Mouse (Mus musculus) forebrain, embryonic 11.5 days (tissue): ENCODE measurements around the gene Selenon. TPM values are rescaled to one million over a fixed set of nuclear protein-coding genes. Genes with fewer than 3 reads are reported as not detected.

Experiments used
- ATAC-seq: fragments of 200-750 bp; cut with Nextera tagmentation; replicated peaks from 2 replicates; pipeline ENCODE4 v1.8.0; 2017; ENCODE audit warnings: moderate TSS enrichment; ENCODE audit not compliant: low FRiP score
- DNase-seq: peaks from one replicate; pipeline ENCODE4 v3.0.0-alpha.2; 2017; ENCODE audit warnings: low spot score
- H3K27ac ChIP-seq: fragments of 300-500 bp; sonication (generic); 2 replicates; pipeline ENCODE4 v1.5.1; 2014; ENCODE audit warnings: low read depth, low read length
- H3K27me3 ChIP-seq: fragments of 300-500 bp; sonication (generic); 2 replicates; pipeline ENCODE4 v1.6.1; 2014; ENCODE audit warnings: mild to moderate bottlenecking, low read length, mixed read lengths; ENCODE audit not compliant: control insufficient read depth, insufficient read depth
- H3K36me3 ChIP-seq: fragments of 300-500 bp; sonication (generic); 2 replicates; pipeline ENCODE4 v1.6.1; 2014; ENCODE audit warnings: mild to moderate bottlenecking, low read length, moderate library complexity, mixed read lengths; ENCODE audit not compliant: control insufficient read depth, insufficient read depth
- H3K4me1 ChIP-seq: fragments of 300-500 bp; sonication (generic); replicated peaks from 2 replicates; pipeline ENCODE4 v1.6.1; 2014; ENCODE audit warnings: low read length, mixed read lengths; ENCODE audit not compliant: control insufficient read depth, insufficient read depth
- H3K4me2 ChIP-seq: fragments of 300-500 bp; sonication (generic); 2 replicates; pipeline ENCODE4 v1.6.1; 2014; ENCODE audit warnings: low read depth, mild to moderate bottlenecking, low read length, moderate library complexity, mixed read lengths; ENCODE audit not compliant: severe bottlenecking
- H3K4me3 ChIP-seq: fragments of 300-500 bp; sonication (generic); 2 replicates; pipeline ENCODE4 v1.5.1; 2014; ENCODE audit warnings: low read depth, low read length
- H3K9ac ChIP-seq: fragments of 300-500 bp; sonication (generic); 2 replicates; pipeline ENCODE4 v1.6.1; 2014; ENCODE audit warnings: low read length
- H3K9me3 ChIP-seq: fragments of 300-500 bp; sonication (generic); 2 replicates; pipeline ENCODE4 v1.6.1; 2016; ENCODE audit warnings: low read length, mixed read lengths; ENCODE audit not compliant: control insufficient read depth
- WGBS: fragments of 180-500 bp; shearing (Covaris S2); extraction: QIAGEN DNeasy Blood & Tissue Kit; methylation state at CpG from one replicate; pipeline ENCODE4 v1.1.7; 2014; 5-methylcytosine and 5-hydroxymethylcytosine counted together
- polyA plus RNA-seq: library from polyadenylated mRNA; unstranded; fragments of >200 nt; fragmentation: Nextera tagmentation; extraction: Ambion mirVana; gene quantifications from 2 replicates; pipeline ENCODE4 v1.2.1, GENCODE M21; 2014

The Selenon gene
- polyA plus RNA-seq, 1 experiment from 2014 or later: 38.5 TPM

GRCm38 (mm10) chr4:134590227-134590926, 38.4 kb upstream of the Selenon start:
- Histone ChIP-seq H3K4me3 (no peak overlapping the region), H3K27ac (no peak overlapping the region), H3K36me3 (no peaks in the 10 kb centered on the region), H3K27me3 (no peaks in the 10 kb centered on the region), H3K4me2 (no peak overlapping the region), H3K9ac (no peak overlapping the region), H3K4me1 (peaks cover 2% of the 10 kb centered on the region; the same call in 1 of the 2 replicates), H3K9me3 (no peaks in the 10 kb centered on the region)
- DNase-seq (no peak), ATAC-seq (no peak)
- WGBS: 81% methylated on average over 10 of the region's 10 CpGs

GRCm38 (mm10) chr4:134589786-134590185, 37.8 kb upstream of the Selenon start:
- DNase-seq: no peak
- 77% methylated on average over 9 of the region's 9 CpGs for WGBS
- Histone ChIP-seq H3K4me1 (peaks cover 2% of the 10 kb centered on the region; the same call in 1 of the 2 replicates), H3K4me2 (no peak overlapping the region), H3K27me3 (no peaks in the 10 kb centered on the region), H3K4me3 (no peak overlapping the region), H3K27ac (no peak overlapping the region), H3K9ac (no peak overlapping the region), H3K36me3 (no peaks in the 10 kb centered on the region), H3K9me3 (no peaks in the 10 kb centered on the region)
- no peak for ATAC-seq

GRCm38 (mm10) chr4:134588951-134589350, 37.0 kb upstream of the Selenon start:
- Histone ChIP-seq H3K4me3 (no peak overlapping the region), H3K9ac (no peak overlapping the region), H3K27me3 (no peaks in the 10 kb centered on the region), H3K36me3 (no peaks in the 10 kb centered on the region), H3K9me3 (no peaks in the 10 kb centered on the region), H3K27ac (no peak overlapping the region), H3K4me1 (peaks cover 2% of the 10 kb centered on the region; the same call in 1 of the 2 replicates), H3K4me2 (no peak overlapping the region)
- WGBS: 90% methylated on average over 5 of the region's 5 CpGs
- ATAC-seq (no peak), DNase-seq (no peak)

- no peak for ATAC-seq
- no peak for DNase-seq
- H3K9me3 ChIP-seq: no peaks in the 10 kb centered on the region
- 87% methylated on average over 9 of the region's 9 CpGs for WGBS
- no peaks in the 10 kb centered on the region for H3K27me3 ChIP-seq
- no peaks in the 10 kb centered on the region for H3K36me3 ChIP-seq
- H3K27ac ChIP-seq: no peak overlapping the region
- no peak overlapping the region for H3K9ac ChIP-seq
- no peak overlapping the region for H3K4me3 ChIP-seq
- H3K4me1 ChIP-seq: peaks cover 2% of the 10 kb centered on the region; the same call in 1 of the 2 replicates
- H3K4me2 ChIP-seq: no peak overlapping the region
These were observed 36.3 kb upstream of the Selenon start for GRCm38 (mm10) chr4:134588287-134588686.

GRCm38 (mm10) chr4:134587636-134588197, 35.8 kb upstream of the Selenon start:
- H3K4me3 ChIP-seq: no peak overlapping the region
- no peaks in the 10 kb centered on the region for H3K9me3 ChIP-seq
- ATAC-seq: no peak
- H3K36me3 ChIP-seq: no peaks in the 10 kb centered on the region
- no peak overlapping the region for H3K9ac ChIP-seq
- no peaks in the 10 kb centered on the region for H3K27me3 ChIP-seq
- no peak for DNase-seq
- peaks cover 2% of the 10 kb centered on the region; the same call in 1 of the 2 replicates for H3K4me1 ChIP-seq
- 70% methylated on average over 11 of the region's 11 CpGs for WGBS
- no peak overlapping the region for H3K4me2 ChIP-seq
- no peak overlapping the region for H3K27ac ChIP-seq

- no peak for ATAC-seq
- no peaks in the 10 kb centered on the region for H3K9me3 ChIP-seq
- 71% methylated on average over 1 of the region's 1 CpGs for WGBS
These were observed 34.7 kb upstream of the Selenon start for GRCm38 (mm10) chr4:134586631-134587030.

GRCm38 (mm10) chr4:134586126-134586525, 34.2 kb upstream of the Selenon start:
- Histone ChIP-seq H3K27me3 (no peaks in the 10 kb centered on the region), H3K27ac (no peak overlapping the region), H3K4me1 (no peaks in the 10 kb centered on the region), H3K36me3 (no peaks in the 10 kb centered on the region), H3K4me2 (no peak overlapping the region), H3K9ac (no peak overlapping the region), H3K9me3 (no peaks in the 10 kb centered on the region), H3K4me3 (no peak overlapping the region)
- DNase-seq: no peak
- WGBS: 92% methylated on average over 7 of the region's 7 CpGs
- ATAC-seq: no peak

More at GRCm38 (mm10) chr4:134586631-134587030, 34.7 kb upstream of the Selenon start:
- no peaks in the 10 kb centered on the region for H3K27me3 ChIP-seq
- no peaks in the 10 kb centered on the region for H3K36me3 ChIP-seq
- H3K27ac ChIP-seq: no peak overlapping the region
- H3K4me1 ChIP-seq: peaks cover 2% of the 10 kb centered on the region; the same call in 1 of the 2 replicates
- DNase-seq: no peak
- H3K4me2 ChIP-seq: no peak overlapping the region
- no peak overlapping the region for H3K4me3 ChIP-seq
- no peak overlapping the region for H3K9ac ChIP-seq

- ATAC-seq (no peak), DNase-seq (no peak)
- H3K4me3 ChIP-seq: no peak overlapping the region
- H3K9ac ChIP-seq: no peak overlapping the region
- no peaks in the 10 kb centered on the region for H3K9me3 ChIP-seq
- H3K4me1 ChIP-seq: peaks cover 3% of the 10 kb centered on the region; the same call in 1 of the 2 replicates
- H3K36me3 ChIP-seq: no peaks in the 10 kb centered on the region
- no peak overlapping the region for H3K27ac ChIP-seq
- no peaks in the 10 kb centered on the region for H3K27me3 ChIP-seq
- no peak overlapping the region for H3K4me2 ChIP-seq
- 85% methylated on average over 3 of the region's 3 CpGs for WGBS
These were observed 31.5 kb upstream of the Selenon start for GRCm38 (mm10) chr4:134583513-134583912.
